Mouse (Mus musculus) stomach, postnatal 0 days (tissue): Measurements from ENCODE around the gene C330007P06Rik. TPM values are rescaled to one million over a fixed set of nuclear protein-coding genes. Genes with fewer than 3 reads are reported as not detected.

Source experiments
- ATAC-seq: fragments of 200-750 bp; cut with Nextera tagmentation; 2 replicates; pipeline ENCODE4 v1.8.0; 2017; ENCODE audit not compliant: low FRiP score, low TSS enrichment
- DNase-seq: peaks from one replicate; pipeline ENCODE4 v3.0.0-alpha.2; 2016; ENCODE audit warnings: low spot score
- H3K27ac ChIP-seq: fragments of 300-500 bp; sonication (generic); replicated peaks from 2 replicates; pipeline ENCODE4 v1.5.1; 2014; ENCODE audit warnings: mild to moderate bottlenecking, control low read depth
- H3K27me3 ChIP-seq: fragments of 300-500 bp; sonication (generic); 2 replicates; pipeline ENCODE4 v1.6.1; 2014; ENCODE audit warnings: low read length; ENCODE audit not compliant: control insufficient read depth, insufficient read depth
- H3K36me3 ChIP-seq: fragments of 300-500 bp; sonication (generic); 2 replicates; pipeline ENCODE4 v1.6.1; 2014; ENCODE audit warnings: low read length, mixed read lengths; ENCODE audit not compliant: control insufficient read depth, insufficient read depth
- H3K4me1 ChIP-seq: fragments of 300-500 bp; sonication (generic); replicated peaks from 2 replicates; pipeline ENCODE4 v1.6.1; 2014; ENCODE audit warnings: antibody characterized with exemption; ENCODE audit not compliant: control insufficient read depth, insufficient read depth
- H3K4me2 ChIP-seq: fragments of 300-500 bp; sonication (generic); replicated peaks from 2 replicates; pipeline ENCODE4 v1.6.1; 2014; ENCODE audit warnings: low read depth, mild to moderate bottlenecking, control low read depth, moderate library complexity
- H3K4me3 ChIP-seq: fragments of 300-500 bp; sonication (generic); 2 replicates; pipeline ENCODE4 v1.5.1; 2014; ENCODE audit warnings: low read depth, low read length, control low read depth
- H3K9ac ChIP-seq: fragments of 300-500 bp; sonication (generic); 2 replicates; pipeline ENCODE4 v1.6.1; 2014; ENCODE audit warnings: mild to moderate bottlenecking, low read length, control low read depth, mixed read lengths
- H3K9me3 ChIP-seq: fragments of 300-500 bp; sonication (generic); 2 replicates; pipeline ENCODE4 v1.6.1; 2016; ENCODE audit warnings: low read length; ENCODE audit not compliant: control insufficient read depth
- CTCF ChIP-seq: IDR thresholded peaks from 2 replicates; pipeline ENCODE4 v1.5.1; 2016; ENCODE audit warnings: antibody characterized with exemption, low read depth, mild to moderate bottlenecking, moderate library complexity
- EP300 ChIP-seq: optimal IDR thresholded peaks from 2 replicates; pipeline ENCODE3; 2016; ENCODE audit warnings: antibody characterized with exemption
- WGBS: fragments of 180-500 bp; shearing (Covaris S2); extraction: QIAGEN DNeasy Blood & Tissue Kit; methylation state at CpG from one replicate; pipeline ENCODE4 v1.1.7; 2014; 5-methylcytosine and 5-hydroxymethylcytosine counted together
- polyA plus RNA-seq: library from polyadenylated mRNA; unstranded; fragments of >200 nt; fragmentation: Nextera tagmentation; extraction: Ambion mirVana; gene quantifications from 2 replicates; pipeline ENCODE4 v1.2.1, GENCODE M21; 2015

Gene C330007P06Rik
- polyA plus RNA-seq, 1 experiment from 2014 or later: 14.6 TPM

- H3K4me1 ChIP-seq: no peaks in the 10 kb centered on the region
- H3K9ac ChIP-seq: no peak overlapping the region
- DNase-seq: no peak
- no peaks in the 10 kb centered on the region for H3K36me3 ChIP-seq
- no peak overlapping the region for H3K27ac ChIP-seq
- 51% methylated on average over 4 of the region's 4 CpGs for WGBS
- no peak for ATAC-seq
- H3K4me3 ChIP-seq: no peak overlapping the region
- H3K9me3 ChIP-seq: no peaks in the 10 kb centered on the region
- no peak overlapping the region for H3K4me2 ChIP-seq
- no peak for TF ChIP-seq CTCF
- no peak for TF ChIP-seq EP300
- H3K27me3 ChIP-seq: no peaks in the 10 kb centered on the region
Measured at GRCm38 (mm10) chrX:36819575-36819974, 54.3 kb downstream of the C330007P06Rik start.

DNA sequence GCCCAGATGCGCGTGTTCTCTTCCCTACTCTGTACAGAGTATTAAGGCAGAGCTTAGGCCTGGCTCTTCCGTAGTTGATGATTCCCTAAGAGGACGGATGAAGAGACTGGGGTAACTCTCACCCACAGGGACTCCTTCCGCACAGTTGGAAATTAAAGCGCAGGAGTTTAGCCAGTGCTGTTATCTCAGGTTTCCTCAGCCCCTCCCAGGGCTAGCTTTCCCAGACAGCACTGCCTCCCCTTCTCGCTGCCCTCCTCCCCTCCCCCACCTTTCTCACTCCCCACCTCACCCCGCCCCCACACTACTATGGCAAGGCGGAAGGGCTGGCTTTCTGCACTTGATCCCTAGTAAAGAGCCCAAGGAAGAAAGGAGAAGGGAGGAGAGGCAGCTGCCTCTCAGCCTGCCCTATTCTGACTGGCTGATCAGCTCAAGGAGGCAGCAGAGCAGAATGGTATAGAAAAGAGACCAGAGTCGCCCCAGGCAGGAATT lies 56.9 kb downstream of the C330007P06Rik start:
- Histone ChIP-seq H3K27ac (peak overlapping the region; percentile 82), H3K4me2 (peak overlapping the region; percentile 35), H3K36me3 (no peaks in the 10 kb centered on the region), H3K9ac (no peak overlapping the region), H3K4me1 (no peaks in the 10 kb centered on the region), H3K9me3 (no peaks in the 10 kb centered on the region), H3K27me3 (no peaks in the 10 kb centered on the region), H3K4me3 (no peak overlapping the region)
- WGBS: 26% methylated on average over 9 of the region's 10 CpGs
- ATAC-seq (peak; percentile 71), DNase-seq (peak; percentile 72)
- TF ChIP-seq CTCF (no peak), EP300 (no peak)

DNA sequence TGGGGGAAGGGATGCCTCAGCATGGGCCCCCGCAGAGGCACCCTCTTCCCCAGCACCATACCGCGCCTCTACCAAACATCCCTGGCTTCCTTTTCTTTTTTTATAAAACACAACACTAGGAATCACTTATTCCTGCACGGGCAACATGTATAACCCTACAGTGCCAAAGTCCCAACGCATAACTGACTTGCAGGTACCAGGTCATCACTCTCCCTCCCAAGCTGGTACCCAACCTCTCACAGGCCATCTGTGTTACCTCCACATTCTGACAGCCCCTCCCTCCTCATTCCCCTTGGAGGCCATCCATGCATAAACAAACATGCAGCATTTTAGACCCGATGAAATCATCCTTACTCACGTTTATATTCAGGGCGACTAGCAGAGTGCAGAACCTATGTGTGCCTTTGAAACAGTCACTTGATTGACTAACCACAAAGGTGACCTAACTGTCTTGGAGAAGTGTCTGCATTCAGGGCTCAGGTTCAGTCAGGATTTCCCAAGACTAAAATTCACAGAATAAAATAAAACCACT lies 57.5 kb downstream of the C330007P06Rik start:
- DNase-seq (no peak), ATAC-seq (peak; percentile 33; the same call in 1 of the 2 replicates)
- H3K4me3 ChIP-seq: no peak overlapping the region
- TF ChIP-seq CTCF: no peak
- TF ChIP-seq EP300: no peak
- peak overlapping the region; percentile 82 for H3K27ac ChIP-seq
- no peaks in the 10 kb centered on the region for H3K4me1 ChIP-seq
- H3K27me3 ChIP-seq: no peaks in the 10 kb centered on the region
- H3K9me3 ChIP-seq: no peaks in the 10 kb centered on the region
- peak overlapping the region; percentile 35 for H3K4me2 ChIP-seq
- WGBS: 29% methylated on average over 8 of the region's 8 CpGs
- H3K9ac ChIP-seq: no peak overlapping the region
- H3K36me3 ChIP-seq: no peaks in the 10 kb centered on the region

GRCm38 (mm10) chrX:36815439-36815838 lies 58.5 kb downstream of the C330007P06Rik start:
- DNase-seq (no peak), ATAC-seq (no peak)
- TF ChIP-seq EP300 (no peak), CTCF (no peak)
- Histone ChIP-seq H3K36me3 (no peaks in the 10 kb centered on the region), H3K9ac (no peak overlapping the region), H3K9me3 (no peaks in the 10 kb centered on the region), H3K4me2 (no peak overlapping the region), H3K4me3 (no peak overlapping the region), H3K4me1 (no peaks in the 10 kb centered on the region), H3K27ac (no peak overlapping the region), H3K27me3 (no peaks in the 10 kb centered on the region)
- 69% methylated on average over 2 of the region's 4 CpGs for WGBS

DNA sequence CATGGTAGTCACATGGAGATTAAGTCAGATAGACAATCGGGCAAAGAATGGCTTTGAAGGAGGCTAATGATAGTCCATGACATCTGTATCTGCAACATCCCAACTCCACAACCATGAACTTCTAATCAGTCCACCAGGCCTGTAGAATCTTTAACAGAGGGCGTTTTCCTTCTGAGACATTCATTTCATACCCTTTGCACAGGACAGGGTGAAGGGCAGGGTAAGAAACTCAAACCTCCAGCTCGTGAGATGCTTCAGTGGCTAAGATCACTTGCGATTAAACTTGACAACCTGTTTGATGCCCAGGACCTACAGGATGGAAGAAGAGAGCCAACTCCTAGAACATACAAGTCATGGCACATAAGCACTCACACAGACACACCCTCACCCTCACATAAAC lies 58.9 kb downstream of the C330007P06Rik start:
- Histone ChIP-seq H3K9ac (no peak overlapping the region), H3K36me3 (no peaks in the 10 kb centered on the region), H3K27ac (peak overlapping the region; percentile 53), H3K4me1 (no peaks in the 10 kb centered on the region), H3K27me3 (no peaks in the 10 kb centered on the region), H3K9me3 (no peaks in the 10 kb centered on the region), H3K4me3 (no peak overlapping the region), H3K4me2 (no peak overlapping the region)
- TF ChIP-seq CTCF: no peak
- no peak for TF ChIP-seq EP300
- DNase-seq (no peak), ATAC-seq (no peak)
- WGBS: 79% methylated on average over 4 of the region's 4 CpGs

- TF ChIP-seq CTCF (no peak), EP300 (no peak)
- no peak overlapping the region for H3K4me2 ChIP-seq
- no peaks in the 10 kb centered on the region for H3K27me3 ChIP-seq
- DNase-seq (peak; percentile 68), ATAC-seq (peak; percentile 89)
- H3K9me3 ChIP-seq: no peaks in the 10 kb centered on the region
- no peaks in the 10 kb centered on the region for H3K4me1 ChIP-seq
- no peak overlapping the region for H3K4me3 ChIP-seq
- no peak overlapping the region for H3K9ac ChIP-seq
- 46% methylated on average over 8 of the region's 8 CpGs for WGBS
- no peaks in the 10 kb centered on the region for H3K36me3 ChIP-seq
- H3K27ac ChIP-seq: peak overlapping the region; percentile 53
Measured at GRCm38 (mm10) chrX:36814161-36814836, 59.6 kb downstream of the C330007P06Rik start.
